Mouse (Mus musculus): Measurements from ENCODE around the gene Sp1.

The Sp1 gene

GRCm38 (mm10) chr15:102442490-102442889, 36.5 kb downstream of the Sp1 start:
- peak; percentile 90 for DNase-seq

- no peak for DNase-seq
These were observed 39.2 kb downstream of the Sp1 start, which contains the start of gene Amhr2 for GRCm38 (mm10) chr15:102445146-102445545. Gene Amhr2 (plus strand): TSS chr15:102445367.

GRCm38 (mm10) chr15:102446448-102446847, 40.5 kb downstream of the Sp1 start:
- DNase-seq = no peak

GRCm38 (mm10) chr15:102449366-102449765, 43.4 kb downstream of the Sp1 start:
- no peak for DNase-seq

- DNase-seq = no peak
These were observed 45.0 kb downstream of the Sp1 start for GRCm38 (mm10) chr15:102450928-102451327.

- DNase-seq = no peak
These were observed 45.9 kb downstream of the Sp1 start for GRCm38 (mm10) chr15:102451666-102452430.

- no peak for DNase-seq
These were observed 50.0 kb downstream of the Sp1 start for GRCm38 (mm10) chr15:102455993-102456392.

GRCm38 (mm10) chr15:102458050-102458736, 52.2 kb downstream of the Sp1 start:
- no peak for DNase-seq

- DNase-seq = peak; percentile 94
These were observed 53.0 kb downstream of the Sp1 start, which contains the start of gene Prr13 for GRCm38 (mm10) chr15:102458904-102459317. Gene Prr13 (plus strand): TSS chr15:102459028.

- DNase-seq = no peak
These were observed 53.4 kb downstream of the Sp1 start for GRCm38 (mm10) chr15:102459381-102459780.

GRCm38 (mm10) chr15:102459847-102460246, 53.9 kb downstream of the Sp1 start:
- no peak for DNase-seq

GRCm38 (mm10) chr15:102460409-102460808, 54.5 kb downstream of the Sp1 start:
- DNase-seq = no peak

- DNase-seq = no peak
These were observed 55.0 kb downstream of the Sp1 start for GRCm38 (mm10) chr15:102460971-102461370.

- no peak for DNase-seq
These were observed 55.6 kb downstream of the Sp1 start for GRCm38 (mm10) chr15:102461430-102462075.

GRCm38 (mm10) chr15:102463666-102464065, 57.7 kb downstream of the Sp1 start:
- DNase-seq = no peak

GRCm38 (mm10) chr15:102468675-102469370, 62.9 kb downstream of the Sp1 start:
- no peak for DNase-seq

GRCm38 (mm10) chr15:102470183-102470604, 64.3 kb downstream of the Sp1 start, which contains the start of gene Pcbp2:
Gene Pcbp2 (plus strand): TSS chr15:102470539.
- DNase-seq = peak; percentile 94

- peak; percentile 83 for DNase-seq
These were observed 64.8 kb downstream of the Sp1 start for GRCm38 (mm10) chr15:102470605-102471294.

GRCm38 (mm10) chr15:102471295-102471645, 65.3 kb downstream of the Sp1 start:
- DNase-seq = no peak

- DNase-seq = no peak
These were observed 65.8 kb downstream of the Sp1 start for GRCm38 (mm10) chr15:102471727-102472126.

GRCm38 (mm10) chr15:102473246-102473645, 67.3 kb downstream of the Sp1 start:
- DNase-seq = no peak

- no peak for DNase-seq
These were observed 68.6 kb downstream of the Sp1 start for GRCm38 (mm10) chr15:102474520-102474919.
